Mouse (Mus musculus): ENCODE results near the gene Prss36.

GRCm38 (mm10) chr7:127952864-127953581, 6.5 kb upstream of the Prss36 start:
- TF ChIP-seq CTCF (IDR thresholded peaks at IDR 0.05; ENCODE audit: control insufficient read depth, insufficient read depth, low read length) (no peak), POLR2A (IDR thresholded peaks at IDR 0.05; ENCODE audit: borderline replicate concordance, control insufficient read depth, low read depth, low read length) (no peak)
